Mouse (Mus musculus): Measurements from ENCODE around the gene Gtf3c5. TPM values are rescaled to one million over a fixed set of nuclear protein-coding genes. Genes with fewer than 3 reads are reported as not detected.

Gene Gtf3c5
- polyA plus RNA-seq, 1 experiment, result 29.0 TPM

DNA sequence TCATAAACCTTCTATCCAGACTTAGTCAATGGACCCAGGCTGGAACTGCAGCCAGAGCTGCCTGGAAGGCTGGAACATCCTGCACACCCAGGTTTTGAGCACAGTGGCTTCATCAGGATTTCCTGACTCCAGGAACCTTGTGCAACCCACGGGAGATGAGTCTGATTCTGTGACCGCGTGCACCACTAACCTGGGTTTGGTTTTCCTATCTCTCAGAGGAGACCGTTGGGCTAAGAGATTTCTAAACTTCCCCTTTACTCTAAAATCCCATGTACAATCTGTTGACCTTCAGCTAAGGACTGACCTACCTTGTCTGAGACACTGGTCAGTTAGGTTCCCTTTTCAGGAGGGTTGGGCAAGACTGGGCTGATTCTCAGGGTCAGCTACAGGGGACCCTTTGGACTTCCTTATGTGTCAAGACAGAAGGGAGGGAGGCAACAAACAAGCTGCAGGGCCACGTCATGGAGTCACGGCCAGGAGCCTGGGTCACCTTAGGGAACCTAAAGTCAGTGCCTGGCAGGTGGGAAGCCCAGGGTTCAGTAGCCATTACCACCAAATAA lies 35.3 kb upstream of the Gtf3c5 start:
- Histone ChIP-seq H3K27ac (ENCODE audit: insufficient read depth, low read length) (no peak overlapping the region), H3K4me1 (ENCODE audit: control insufficient read depth, insufficient read depth, low read length) (peaks cover 1% of the 10 kb centered on the region), H3K27me3 (ENCODE audit: control insufficient read depth, insufficient read depth, low read length, poor library complexity, severe bottlenecking) (no peaks in the 10 kb centered on the region), H3K9ac (ENCODE audit: low read depth, poor library complexity, severe bottlenecking) (no peak overlapping the region), H3K36me3 (ENCODE audit: control insufficient read depth, insufficient read depth, low read length, poor library complexity, severe bottlenecking) (no peaks in the 10 kb centered on the region), H3K4me3 (ENCODE audit: low read depth, low read length) (no peak overlapping the region), H3K9me3 (replicated peaks; ENCODE audit: control insufficient read depth, insufficient read depth, low read length, poor library complexity, severe bottlenecking) (no peaks in the 10 kb centered on the region)
- TF ChIP-seq EP300 (IDR thresholded peaks at IDR 0.05; ENCODE audit: insufficient read depth, low read depth, low read length) (no peak), CTCF (IDR thresholded peaks at IDR 0.05; ENCODE audit: low read depth, low read length) (no peak), POLR2A (IDR thresholded peaks at IDR 0.05; ENCODE audit: insufficient read depth, low read length) (no peak)

DNA sequence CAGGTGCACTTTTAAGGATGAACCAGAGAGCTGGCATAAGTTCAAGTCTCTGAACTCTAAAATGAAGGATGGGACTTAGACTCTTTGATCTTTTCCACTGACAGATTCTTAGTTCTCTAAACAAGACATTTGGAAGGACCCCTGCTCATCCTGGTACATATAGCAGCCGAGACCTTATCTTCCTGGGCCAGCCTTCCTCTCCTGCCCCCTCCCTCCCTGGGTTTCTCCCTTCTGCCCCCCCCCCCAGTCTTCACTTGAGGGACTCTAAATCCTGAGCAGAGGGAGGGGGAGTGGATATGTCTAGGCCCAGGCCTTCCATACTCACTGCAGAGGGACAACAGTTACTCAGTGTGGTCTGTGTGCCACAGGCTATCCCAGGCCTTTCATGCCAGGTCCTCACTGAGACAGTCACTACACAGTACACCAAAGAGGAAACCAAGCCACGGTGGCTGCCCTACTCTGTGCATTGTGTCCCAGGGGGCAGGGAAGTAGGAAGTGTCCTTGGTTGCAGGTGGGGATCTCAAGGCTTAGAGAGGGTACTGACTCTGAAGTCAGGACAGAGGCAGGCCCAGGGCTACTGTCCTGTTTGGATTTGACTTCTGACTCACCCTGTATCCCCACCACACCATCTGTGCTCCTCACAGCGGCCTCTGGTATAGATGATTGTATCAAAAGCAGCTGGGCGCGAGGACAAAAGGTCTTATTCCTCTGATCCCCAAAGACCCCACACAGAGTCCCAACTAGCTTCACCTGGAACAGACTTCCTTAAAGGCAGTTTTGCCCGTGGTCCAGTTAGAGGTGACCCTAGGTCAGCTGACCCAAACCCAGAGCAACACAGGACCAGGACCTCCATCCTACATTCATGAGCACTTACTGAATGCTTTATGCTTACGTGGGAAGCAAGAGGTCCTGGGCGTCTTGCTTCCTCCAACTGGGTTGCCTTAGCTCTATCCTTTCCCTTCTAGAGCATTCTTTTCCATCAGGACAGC lies 34.2 kb upstream of the Gtf3c5 start:
- no peaks in the 10 kb centered on the region for H3K36me3 ChIP-seq (ENCODE audit: control insufficient read depth, insufficient read depth, low read length, poor library complexity, severe bottlenecking)
- no peaks in the 10 kb centered on the region for H3K9me3 ChIP-seq (replicated peaks; ENCODE audit: control insufficient read depth, insufficient read depth, low read length, poor library complexity, severe bottlenecking)
- H3K27ac ChIP-seq (ENCODE audit: insufficient read depth, low read length), result no peak overlapping the region
- peaks cover 1% of the 10 kb centered on the region for H3K4me1 ChIP-seq (ENCODE audit: control insufficient read depth, insufficient read depth, low read length)
- no peak overlapping the region for H3K4me3 ChIP-seq (ENCODE audit: low read depth, low read length)
- H3K27me3 ChIP-seq (ENCODE audit: control insufficient read depth, insufficient read depth, low read length, poor library complexity, severe bottlenecking), result no peaks in the 10 kb centered on the region
- TF ChIP-seq CTCF (IDR thresholded peaks at IDR 0.05; ENCODE audit: low read depth, low read length), result no peak
- no peak for TF ChIP-seq POLR2A (IDR thresholded peaks at IDR 0.05; ENCODE audit: insufficient read depth, low read length)
- TF ChIP-seq EP300 (IDR thresholded peaks at IDR 0.05; ENCODE audit: insufficient read depth, low read depth, low read length), result no peak
- H3K9ac ChIP-seq (ENCODE audit: low read depth, poor library complexity, severe bottlenecking), result no peak overlapping the region

DNA sequence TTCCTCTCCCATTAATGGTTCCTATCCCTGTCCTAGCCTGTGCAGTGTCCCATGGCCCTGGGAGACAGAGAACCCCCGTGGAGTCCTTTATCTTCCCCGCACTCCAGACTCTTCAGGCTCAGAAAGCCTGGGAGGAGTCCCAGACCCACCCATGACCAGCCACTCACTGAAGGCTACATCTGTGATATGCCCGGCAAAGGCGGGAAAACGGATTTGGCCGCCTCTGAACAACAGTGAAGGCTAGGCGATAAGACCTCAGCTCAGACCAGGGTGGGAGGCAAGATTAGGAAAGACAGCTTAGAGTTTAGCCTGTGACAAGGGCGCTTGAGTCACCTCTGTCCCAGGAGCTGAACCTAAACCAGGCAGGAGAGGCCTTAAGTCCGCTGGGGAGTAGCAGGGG lies 33.3 kb upstream of the Gtf3c5 start:
- Histone ChIP-seq H3K9ac (ENCODE audit: low read depth, poor library complexity, severe bottlenecking) (no peak overlapping the region), H3K9me3 (replicated peaks; ENCODE audit: control insufficient read depth, insufficient read depth, low read length, poor library complexity, severe bottlenecking) (no peaks in the 10 kb centered on the region), H3K27me3 (ENCODE audit: control insufficient read depth, insufficient read depth, low read length, poor library complexity, severe bottlenecking) (no peaks in the 10 kb centered on the region), H3K27ac (ENCODE audit: insufficient read depth, low read length) (no peak overlapping the region), H3K36me3 (ENCODE audit: control insufficient read depth, insufficient read depth, low read length, poor library complexity, severe bottlenecking) (no peaks in the 10 kb centered on the region), H3K4me1 (ENCODE audit: control insufficient read depth, insufficient read depth, low read length) (peaks cover 1% of the 10 kb centered on the region), H3K4me3 (ENCODE audit: low read depth, low read length) (no peak overlapping the region)
- TF ChIP-seq EP300 (IDR thresholded peaks at IDR 0.05; ENCODE audit: insufficient read depth, low read depth, low read length), result no peak
- TF ChIP-seq POLR2A (IDR thresholded peaks at IDR 0.05; ENCODE audit: insufficient read depth, low read length), result no peak
- TF ChIP-seq CTCF (IDR thresholded peaks at IDR 0.05; ENCODE audit: low read depth, low read length), result no peak

DNA sequence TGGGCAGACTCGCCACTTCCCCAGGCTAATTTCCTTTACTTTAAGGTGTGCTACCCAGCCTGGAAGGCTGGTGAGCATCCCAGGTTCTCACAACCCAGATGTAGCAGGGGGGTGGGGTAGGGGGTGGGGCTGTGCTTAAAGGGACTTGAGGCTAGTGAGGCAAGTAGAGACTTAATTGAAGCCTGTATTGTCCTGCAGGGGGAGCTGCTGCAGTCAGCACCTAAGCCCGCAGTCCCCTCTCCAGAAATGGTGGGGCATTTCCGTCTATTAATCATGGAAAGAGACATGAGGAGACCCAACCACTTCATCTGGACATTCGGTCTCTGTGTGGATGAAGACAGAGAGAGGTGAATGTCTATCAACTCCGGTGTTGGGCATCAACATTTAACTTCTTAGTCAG lies 32.8 kb upstream of the Gtf3c5 start:
- Histone ChIP-seq H3K27me3 (ENCODE audit: control insufficient read depth, insufficient read depth, low read length, poor library complexity, severe bottlenecking) (no peaks in the 10 kb centered on the region), H3K9ac (ENCODE audit: low read depth, poor library complexity, severe bottlenecking) (no peak overlapping the region), H3K4me1 (ENCODE audit: control insufficient read depth, insufficient read depth, low read length) (peaks cover 1% of the 10 kb centered on the region), H3K36me3 (ENCODE audit: control insufficient read depth, insufficient read depth, low read length, poor library complexity, severe bottlenecking) (no peaks in the 10 kb centered on the region), H3K27ac (ENCODE audit: insufficient read depth, low read length) (no peak overlapping the region), H3K4me3 (ENCODE audit: low read depth, low read length) (no peak overlapping the region), H3K9me3 (replicated peaks; ENCODE audit: control insufficient read depth, insufficient read depth, low read length, poor library complexity, severe bottlenecking) (no peaks in the 10 kb centered on the region)
- no peak for TF ChIP-seq POLR2A (IDR thresholded peaks at IDR 0.05; ENCODE audit: insufficient read depth, low read length)
- TF ChIP-seq CTCF (IDR thresholded peaks at IDR 0.05; ENCODE audit: low read depth, low read length), result peak; percentile 79
- TF ChIP-seq EP300 (IDR thresholded peaks at IDR 0.05; ENCODE audit: insufficient read depth, low read depth, low read length), result no peak

DNA sequence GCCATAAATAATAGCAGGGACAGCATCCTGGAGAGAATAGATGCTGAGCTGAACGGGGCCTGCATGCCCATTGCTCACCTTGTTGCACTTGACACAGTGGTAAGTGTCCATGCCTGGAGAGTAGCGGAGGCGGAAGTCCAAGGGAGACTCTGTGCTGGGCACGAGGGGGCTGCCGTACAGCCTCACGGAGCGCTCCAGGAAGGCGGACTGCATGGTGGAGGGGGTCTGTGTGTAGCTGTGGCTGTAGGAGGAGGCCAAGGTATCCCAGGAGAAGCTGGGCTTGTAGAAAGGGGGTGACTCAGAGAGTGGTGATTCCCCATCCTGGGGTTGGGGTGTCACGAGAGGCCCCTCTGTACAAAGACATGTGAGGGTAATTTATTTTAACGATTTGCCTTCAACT lies 30.0 kb upstream of the Gtf3c5 start:
- peaks cover 8% of the 10 kb centered on the region for H3K4me1 ChIP-seq (ENCODE audit: control insufficient read depth, insufficient read depth, low read length)
- H3K9ac ChIP-seq (ENCODE audit: low read depth, poor library complexity, severe bottlenecking), result no peak overlapping the region
- no peak overlapping the region for H3K4me3 ChIP-seq (ENCODE audit: low read depth, low read length)
- no peaks in the 10 kb centered on the region for H3K27me3 ChIP-seq (ENCODE audit: control insufficient read depth, insufficient read depth, low read length, poor library complexity, severe bottlenecking)
- TF ChIP-seq EP300 (IDR thresholded peaks at IDR 0.05; ENCODE audit: insufficient read depth, low read depth, low read length), result no peak
- TF ChIP-seq POLR2A (IDR thresholded peaks at IDR 0.05; ENCODE audit: insufficient read depth, low read length), result no peak
- TF ChIP-seq CTCF (IDR thresholded peaks at IDR 0.05; ENCODE audit: low read depth, low read length), result no peak
- H3K27ac ChIP-seq (ENCODE audit: insufficient read depth, low read length), result no peak overlapping the region
- no peaks in the 10 kb centered on the region for H3K9me3 ChIP-seq (replicated peaks; ENCODE audit: control insufficient read depth, insufficient read depth, low read length, poor library complexity, severe bottlenecking)
- no peaks in the 10 kb centered on the region for H3K36me3 ChIP-seq (ENCODE audit: control insufficient read depth, insufficient read depth, low read length, poor library complexity, severe bottlenecking)

Data from ES-Bruce4 (cell line).